12 mouse cellular contexts compared by ENCODE assay signal in the genomic region with DNA sequence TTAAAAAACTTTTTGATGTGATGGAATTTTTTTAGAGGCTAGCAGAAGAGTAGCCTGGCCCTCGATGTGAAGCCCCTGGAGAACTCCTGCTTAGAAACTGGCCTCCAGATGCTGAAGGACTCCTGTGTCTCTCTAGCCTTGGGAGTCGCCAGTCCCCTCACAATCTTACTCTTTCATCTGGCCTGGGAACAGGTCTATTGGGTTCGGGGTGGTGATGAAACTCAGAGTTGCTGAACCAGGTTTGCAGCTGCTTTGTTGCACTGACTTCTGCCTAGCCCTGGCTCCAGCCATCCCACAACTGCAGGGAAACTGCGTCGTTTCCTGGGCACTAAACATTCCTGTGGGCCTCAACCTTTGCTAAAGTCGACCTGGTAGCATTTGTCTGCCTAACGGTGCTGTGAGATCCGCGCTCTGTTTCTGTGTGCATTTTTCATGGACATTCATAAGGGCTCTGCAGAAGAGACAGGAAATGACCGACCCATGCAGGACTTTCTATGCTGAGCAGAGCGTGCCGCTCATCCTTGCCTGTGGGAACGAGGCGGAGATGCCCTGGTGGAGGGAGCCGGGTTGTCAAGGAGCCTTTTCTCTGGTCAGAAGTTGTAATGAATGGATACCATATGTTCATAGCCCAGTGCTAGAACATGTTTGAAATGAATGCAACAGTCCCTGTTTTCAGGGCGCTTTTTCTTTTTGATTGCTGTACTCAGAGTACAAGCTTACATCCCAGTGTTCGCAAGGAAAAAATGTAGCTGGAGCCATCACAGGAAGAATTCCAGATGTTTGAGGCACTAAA. TPM values are rescaled to one million over a fixed set of nuclear protein-coding genes. Genes with fewer than 3 reads are reported as not detected.
DNase-seq lines count a peak whose midpoint lies in the region; ATAC-seq and TF ChIP-seq lines count a peak whose summit lies in the region.
"Had no signal": no experiment of that assay in that cellular context is flagged by ENCODE, and none has a peak within 500 bp of the region (broad histone marks: within the 10 kb centered on the region; RNA-seq: fewer than 3 reads in every experiment).

No protein-coding gene starts in this region.

- no peaks in the 10 kb centered on the region for H3K36me3 ChIP-seq in forebrain, embryonic 15.5 days
- no peaks in the 10 kb centered on the region for H3K36me3 ChIP-seq in forebrain, embryonic 16.5 days (ENCODE audit: control insufficient read depth, insufficient read depth)
- H3K36me3 ChIP-seq in lung, embryonic 14.5 days (ENCODE audit: insufficient read depth): no peaks in the 10 kb centered on the region
- no peaks in the 10 kb centered on the region for H3K36me3 ChIP-seq in hindbrain, embryonic 14.5 days (replicated peaks; ENCODE audit: control insufficient read depth, insufficient read depth)
- H3K36me3 ChIP-seq in neural tube, embryonic 11.5 days (ENCODE audit: control insufficient read depth, insufficient read depth, low read length): no peaks in the 10 kb centered on the region
- H3K36me3 ChIP-seq: midbrain, embryonic 15.5 days had no signal

- no peak overlapping the region for H3K4me3 ChIP-seq in forebrain, embryonic 15.5 days
- H3K4me3 ChIP-seq in forebrain, embryonic 16.5 days (replicated peaks; ENCODE audit: low read length): no peak overlapping the region
- H3K4me3 ChIP-seq in lung, embryonic 14.5 days (ENCODE audit: low read depth, low read length): no peak overlapping the region
- H3K4me3 ChIP-seq in hindbrain, embryonic 14.5 days (replicated peaks; ENCODE audit: low read length): no peak overlapping the region
- H3K4me3 ChIP-seq in neural tube, embryonic 11.5 days (ENCODE audit: low read depth, low read length): no peak overlapping the region
- H3K4me3 ChIP-seq: midbrain, embryonic 15.5 days had no signal

- 0 out of 2 replicates have a peak overlapping the region, but pooled peaks have one; percentile 9 for H3K27ac ChIP-seq in forebrain, embryonic 15.5 days (replicated peaks)
- no peak overlapping the region for H3K27ac ChIP-seq in forebrain, embryonic 16.5 days (ENCODE audit: low read length)
- peak overlapping the region; percentile 89 for H3K27ac ChIP-seq in lung, embryonic 14.5 days (ENCODE audit: low read depth)
- H3K27ac ChIP-seq in hindbrain, embryonic 14.5 days: peak overlapping the region; percentile 26; the same call in 1 of the 2 replicates
- H3K27ac ChIP-seq in neural tube, embryonic 11.5 days (ENCODE audit: low read depth, low read length): peak overlapping the region; percentile 53; the same call in 1 of the 2 replicates
- H3K27ac ChIP-seq: midbrain, embryonic 15.5 days had no signal

- TF ChIP-seq CTCF in lung, embryonic 14.5 days (IDR thresholded peaks at IDR 0.05; ENCODE audit: low read depth): no peak

- no peak overlapping the region for H3K9ac ChIP-seq in forebrain, embryonic 15.5 days (replicated peaks)
- H3K9ac ChIP-seq in forebrain, embryonic 16.5 days (replicated peaks; ENCODE audit: low read depth, low read length): no peak overlapping the region
- H3K9ac ChIP-seq in lung, embryonic 14.5 days: peak overlapping the region; percentile 21; the same call in 1 of the 2 replicates
- no peak overlapping the region for H3K9ac ChIP-seq in hindbrain, embryonic 14.5 days
- no peak overlapping the region for H3K9ac ChIP-seq in neural tube, embryonic 11.5 days (ENCODE audit: low read length)
- H3K9ac ChIP-seq: midbrain, embryonic 15.5 days had no signal

- H3K27me3 ChIP-seq in forebrain, embryonic 15.5 days: no peaks in the 10 kb centered on the region
- no peaks in the 10 kb centered on the region for H3K27me3 ChIP-seq in forebrain, embryonic 16.5 days (replicated peaks; ENCODE audit: control insufficient read depth, insufficient read depth, low read length)
- H3K27me3 ChIP-seq in lung, embryonic 14.5 days (ENCODE audit: insufficient read depth, low read length): no peaks in the 10 kb centered on the region
- H3K27me3 ChIP-seq in hindbrain, embryonic 14.5 days (ENCODE audit: control insufficient read depth, insufficient read depth, low read length): no peaks in the 10 kb centered on the region
- H3K27me3 ChIP-seq in neural tube, embryonic 11.5 days (ENCODE audit: control insufficient read depth, insufficient read depth, low read length): no peaks in the 10 kb centered on the region
- H3K27me3 ChIP-seq: midbrain, embryonic 15.5 days had no signal

- DNase-seq in lung, embryonic 14.5 days: peak; percentile 77
- no peak for DNase-seq in lung, postnatal 14 days
- DNase-seq in hindbrain, embryonic 14.5 days (ENCODE audit: low spot score): no peak
- peak; percentile 33 for DNase-seq in neural tube, embryonic 11.5 days (ENCODE audit: low spot score)
- DNase-seq in right cerebral cortex, postnatal 25 days: no peak
- no peak for DNase-seq in cerebellum, postnatal 25 days
- DNase-seq: adrenal gland, postnatal 25 days; cerebellum, adult 8-10 months; heart, adult 11 months had no signal

- 73% methylated on average over 17 of the region's 17 CpGs for WGBS in forebrain, embryonic 15.5 days
- WGBS in forebrain, embryonic 16.5 days: 75% methylated on average over 17 of the region's 17 CpGs
- WGBS in lung, embryonic 14.5 days: 29% methylated on average over 17 of the region's 17 CpGs
- WGBS in hindbrain, embryonic 14.5 days: 70% methylated on average over 17 of the region's 17 CpGs
- WGBS in neural tube, embryonic 11.5 days: 56% methylated on average over 17 of the region's 17 CpGs

- no peaks in the 10 kb centered on the region for H3K9me3 ChIP-seq in forebrain, embryonic 15.5 days
- no peaks in the 10 kb centered on the region for H3K9me3 ChIP-seq in forebrain, embryonic 16.5 days (ENCODE audit: control insufficient read depth, low read length)
- no peaks in the 10 kb centered on the region for H3K9me3 ChIP-seq in lung, embryonic 14.5 days (ENCODE audit: low read depth, low read length)
- H3K9me3 ChIP-seq in hindbrain, embryonic 14.5 days (ENCODE audit: control insufficient read depth, low read length): no peaks in the 10 kb centered on the region
- no peaks in the 10 kb centered on the region for H3K9me3 ChIP-seq in neural tube, embryonic 11.5 days (ENCODE audit: control insufficient read depth, low read length)
- H3K9me3 ChIP-seq: midbrain, embryonic 15.5 days had no signal

- no peak overlapping the region for H3K4me2 ChIP-seq in forebrain, embryonic 15.5 days (replicated peaks)
- no peak overlapping the region for H3K4me2 ChIP-seq in forebrain, embryonic 16.5 days (ENCODE audit: low read length)
- peak overlapping the region; percentile 32; the same call in 1 of the 2 replicates for H3K4me2 ChIP-seq in lung, embryonic 14.5 days
- no peak overlapping the region for H3K4me2 ChIP-seq in hindbrain, embryonic 14.5 days (replicated peaks)
- H3K4me2 ChIP-seq in neural tube, embryonic 11.5 days (ENCODE audit: low read depth): no peak overlapping the region
- H3K4me2 ChIP-seq: midbrain, embryonic 15.5 days had no signal

- ATAC-seq in forebrain, embryonic 15.5 days (replicated peaks): no peak
- ATAC-seq in forebrain, embryonic 16.5 days: no peak
- ATAC-seq in lung, embryonic 14.5 days (ENCODE audit: insufficient read depth): peak; percentile 82; the same call in 1 of the 2 replicates
- no peak for ATAC-seq in hindbrain, embryonic 14.5 days (ENCODE audit: low FRiP score)
- no peak for ATAC-seq in neural tube, embryonic 11.5 days (ENCODE audit: insufficient read depth, low FRiP score, low TSS enrichment)
- ATAC-seq: midbrain, embryonic 15.5 days had no signal

- H3K4me1 ChIP-seq in forebrain, embryonic 15.5 days: peaks cover 23% of the 10 kb centered on the region
- H3K4me1 ChIP-seq in forebrain, embryonic 16.5 days (replicated peaks; ENCODE audit: control insufficient read depth, insufficient read depth, low read length): peaks cover 11% of the 10 kb centered on the region
- peaks cover 15% of the 10 kb centered on the region; the same call in 1 of the 2 replicates for H3K4me1 ChIP-seq in lung, embryonic 14.5 days (ENCODE audit: insufficient read depth)
- peaks cover 34% of the 10 kb centered on the region; the same call in 1 of the 2 replicates for H3K4me1 ChIP-seq in hindbrain, embryonic 14.5 days (replicated peaks; ENCODE audit: control insufficient read depth, insufficient read depth, low read length)
- H3K4me1 ChIP-seq in neural tube, embryonic 11.5 days (ENCODE audit: control insufficient read depth, insufficient read depth, low read length): peaks cover 21% of the 10 kb centered on the region

RNA-seq across cellular contexts. Expression of a gene that starts 11.5 kb away (rescaled TPM):
- 223 and 225 TPM in 2 replicates for polyA plus RNA-seq in forebrain, embryonic 15.5 days (2015; fragmentation: Nextera tagmentation; extraction: Ambion mirVana)
- polyA plus RNA-seq in forebrain, embryonic 16.5 days (2015; fragmentation: Nextera tagmentation; extraction: Ambion mirVana): 229 and 232 TPM in 2 replicates
- 107 and 114 TPM in 2 replicates for polyA plus RNA-seq in lung, embryonic 14.5 days (2014; fragmentation: Nextera tagmentation; extraction: Ambion mirVana)
- polyA plus RNA-seq in hindbrain, embryonic 14.5 days (2014; fragmentation: Nextera tagmentation; extraction: Ambion mirVana): 153 and 154 TPM in 2 replicates
- polyA plus RNA-seq in neural tube, embryonic 11.5 days (2014; fragmentation: Nextera tagmentation; extraction: Ambion mirVana): 179 and 195 TPM in 2 replicates

RNA-seq across cellular contexts. Expression of a gene that starts 30.7 kb away (rescaled TPM):
- 17.7 and 18.4 TPM in 2 replicates for polyA plus RNA-seq in forebrain, embryonic 15.5 days (2015; fragmentation: Nextera tagmentation; extraction: Ambion mirVana)
- polyA plus RNA-seq in forebrain, embryonic 16.5 days (2015; fragmentation: Nextera tagmentation; extraction: Ambion mirVana): 16.2 and 16.3 TPM in 2 replicates
- polyA plus RNA-seq in lung, embryonic 14.5 days (2014; fragmentation: Nextera tagmentation; extraction: Ambion mirVana): 20.5 and 22.1 TPM in 2 replicates
- polyA plus RNA-seq in hindbrain, embryonic 14.5 days (2014; fragmentation: Nextera tagmentation; extraction: Ambion mirVana): 12.9 and 13.8 TPM in 2 replicates
- polyA plus RNA-seq in neural tube, embryonic 11.5 days (2014; fragmentation: Nextera tagmentation; extraction: Ambion mirVana): 19.7 and 23.5 TPM in 2 replicates

RNA-seq across cellular contexts. Expression of a gene that starts 54.2 kb away (rescaled TPM):
- 0.27 and 0.69 TPM in 2 replicates for polyA plus RNA-seq in forebrain, embryonic 15.5 days (2015; fragmentation: Nextera tagmentation; extraction: Ambion mirVana)
- 0.66 and 0.70 TPM in 2 replicates for polyA plus RNA-seq in forebrain, embryonic 16.5 days (2015; fragmentation: Nextera tagmentation; extraction: Ambion mirVana)
- polyA plus RNA-seq in lung, embryonic 14.5 days (2014; fragmentation: Nextera tagmentation; extraction: Ambion mirVana): 0.20 and 0.45 TPM in 2 replicates
- polyA plus RNA-seq in hindbrain, embryonic 14.5 days (2014; fragmentation: Nextera tagmentation; extraction: Ambion mirVana): 3.4 and 6.3 TPM in 2 replicates
- polyA plus RNA-seq in neural tube, embryonic 11.5 days (2014; fragmentation: Nextera tagmentation; extraction: Ambion mirVana): 0.30 and 0.46 TPM in 2 replicates

Comparison
In these comparisons a context has a peak if more than half of its experiments do, and no peak if none do; other contexts are left out.
1. DNase-seq: peak in lung, embryonic 14.5 days (single experiment) and neural tube, embryonic 11.5 days (single experiment); none in lung, postnatal 14 days (single experiment), hindbrain, embryonic 14.5 days (single experiment), right cerebral cortex, postnatal 25 days (single experiment) and cerebellum, postnatal 25 days (0 of 2).